Mouse (Mus musculus): ENCODE measurements around the gene Dennd6b.

The Dennd6b gene

DNA sequence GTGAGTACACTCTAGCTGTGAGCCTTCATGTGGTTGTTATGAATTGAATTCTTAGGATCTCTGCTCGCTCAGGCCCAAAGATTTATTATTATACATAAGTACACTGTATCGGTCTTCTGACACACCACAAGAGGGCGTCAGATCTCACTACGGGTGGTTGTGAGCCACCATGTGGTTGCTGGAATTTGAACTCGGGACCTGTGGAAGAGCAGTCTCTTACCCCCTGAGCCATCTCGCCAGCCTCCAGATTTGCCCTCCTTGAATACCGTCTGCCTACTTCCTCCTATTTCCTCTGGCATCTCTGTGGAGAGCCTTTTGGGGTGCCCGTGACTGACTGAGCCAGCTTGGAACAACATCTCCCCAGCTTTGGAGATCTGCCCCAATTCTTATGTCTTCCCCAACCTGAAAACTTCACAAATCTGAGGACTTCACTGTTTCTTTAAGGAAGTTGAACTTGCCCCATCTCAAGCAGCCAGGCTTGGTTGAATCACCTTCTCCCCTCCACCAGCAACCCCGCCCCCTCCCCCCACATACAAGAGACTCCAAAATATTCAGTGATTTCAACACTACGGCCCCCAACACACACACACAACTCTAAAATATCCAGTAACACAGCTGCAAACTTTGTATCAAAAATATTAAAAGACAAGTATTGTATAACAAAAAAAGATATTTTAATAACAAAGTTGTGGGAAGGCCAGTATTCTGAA, 14.6 kb downstream of the Dennd6b start:
- peak; percentile 9 for DNase-seq (ENCODE audit: low spot score)

DNA sequence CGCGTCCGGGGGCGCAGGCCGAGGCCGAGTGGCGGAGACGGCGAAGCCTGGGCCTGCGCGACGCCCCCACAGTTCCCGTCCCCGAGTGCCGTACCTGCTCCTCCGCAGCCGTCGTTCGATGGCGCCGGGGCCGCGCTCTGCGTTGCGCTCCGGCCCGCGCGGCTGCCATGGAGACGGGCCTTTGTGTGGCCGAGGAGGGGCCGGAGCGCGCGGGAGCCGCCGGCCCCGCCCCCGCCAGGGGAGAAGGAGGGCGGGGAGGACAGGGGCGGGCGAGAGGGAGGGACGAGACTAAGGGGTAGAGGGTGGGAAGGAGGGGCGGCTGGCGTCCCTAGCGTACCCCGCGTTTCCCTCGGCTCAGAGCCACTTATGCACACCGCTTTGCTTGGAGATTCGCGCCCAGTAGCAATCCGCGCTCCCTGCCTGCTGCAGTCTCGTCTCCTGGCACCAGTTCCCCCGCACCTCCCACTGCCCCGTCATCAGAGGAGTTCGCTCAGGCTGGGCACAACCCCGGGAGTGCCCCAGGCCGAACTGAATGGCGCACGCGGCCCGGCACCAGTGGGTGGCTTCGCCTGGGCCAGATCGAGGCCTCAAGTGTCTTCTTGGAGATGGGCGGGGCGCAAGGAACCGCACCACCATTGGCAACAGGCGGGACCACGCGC, 15.6 kb downstream of the Dennd6b start, which contains the start of gene Plxnb2:
Gene Plxnb2 (minus strand): TSS at position 218 of the 659 bp plus-strand sequence.
- DNase-seq (ENCODE audit: low spot score), result peak; percentile 85

DNA sequence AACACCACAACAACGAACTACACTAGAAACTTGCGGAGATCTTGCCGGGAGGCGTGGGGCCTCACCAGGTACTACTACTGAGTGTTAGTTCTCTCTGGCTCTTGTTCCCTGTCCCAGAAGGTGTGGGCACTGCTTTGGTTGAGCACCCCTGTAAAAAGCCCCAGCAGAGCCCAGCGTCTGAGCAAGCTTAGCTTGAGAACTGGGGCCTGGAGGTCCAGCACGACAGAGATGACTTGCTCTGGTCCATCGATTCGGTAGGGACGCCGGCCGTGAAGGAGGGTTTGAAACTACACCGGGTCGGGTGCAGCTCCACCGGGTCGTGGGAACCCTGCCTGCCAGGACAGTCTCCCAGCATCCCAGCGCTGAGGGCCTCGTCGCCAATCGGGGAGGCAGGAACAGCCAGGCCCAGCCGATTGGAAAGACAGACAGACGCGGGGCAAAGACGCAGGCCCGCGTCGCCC, 16.2 kb downstream of the Dennd6b start:
- no peak for DNase-seq (ENCODE audit: low spot score)

DNA sequence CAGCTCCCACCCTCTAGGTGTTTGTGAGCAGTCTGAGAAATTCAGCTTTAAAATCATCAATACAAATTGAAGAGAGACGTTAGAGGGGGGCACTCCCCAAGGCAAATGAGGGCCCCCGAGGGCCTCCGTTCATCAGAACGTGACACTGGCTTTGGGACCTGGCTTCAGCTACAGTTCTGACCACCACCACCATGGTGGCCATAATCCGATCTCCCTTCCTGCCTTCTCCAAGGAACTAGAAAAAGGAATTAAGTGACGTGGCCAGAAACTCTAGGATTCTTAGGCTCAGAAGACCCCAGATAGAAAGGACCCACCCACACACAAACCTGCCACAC, 16.7 kb downstream of the Dennd6b start:
- no peak for DNase-seq (ENCODE audit: low spot score)

DNA sequence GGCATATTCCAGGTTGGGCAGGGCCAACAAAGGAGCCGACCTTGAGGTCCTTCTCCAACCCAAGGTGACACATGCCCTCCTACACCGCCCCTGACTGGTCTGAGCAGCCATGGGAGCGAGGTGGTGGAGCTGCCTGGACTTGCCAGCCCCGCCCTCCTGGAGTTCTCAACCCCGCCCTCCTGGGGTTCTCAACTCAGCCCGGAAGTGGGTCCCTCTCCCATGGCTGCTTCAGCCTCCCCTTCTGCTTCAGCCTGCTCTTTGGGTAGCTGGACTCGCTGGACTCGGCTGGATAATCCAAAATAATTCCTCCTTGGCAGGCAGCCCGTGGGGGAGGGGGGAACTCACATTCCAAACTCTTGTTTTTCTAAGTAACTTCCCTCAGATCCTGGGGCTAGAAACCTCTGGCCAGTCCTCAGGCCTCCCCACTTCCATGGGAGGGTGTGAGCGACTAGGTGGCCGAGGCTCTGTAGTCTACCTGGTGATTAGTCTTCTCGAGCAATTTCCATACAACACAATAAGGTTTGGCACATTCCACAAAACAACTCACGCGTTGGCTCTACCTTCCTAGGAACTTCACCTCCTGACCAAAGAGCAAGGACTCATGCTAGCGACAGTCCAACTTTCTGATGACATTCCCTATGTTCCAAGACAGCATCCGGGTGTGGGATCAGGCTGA, 17.2 kb downstream of the Dennd6b start:
- peak; percentile 79 for DNase-seq (ENCODE audit: low spot score)

DNA sequence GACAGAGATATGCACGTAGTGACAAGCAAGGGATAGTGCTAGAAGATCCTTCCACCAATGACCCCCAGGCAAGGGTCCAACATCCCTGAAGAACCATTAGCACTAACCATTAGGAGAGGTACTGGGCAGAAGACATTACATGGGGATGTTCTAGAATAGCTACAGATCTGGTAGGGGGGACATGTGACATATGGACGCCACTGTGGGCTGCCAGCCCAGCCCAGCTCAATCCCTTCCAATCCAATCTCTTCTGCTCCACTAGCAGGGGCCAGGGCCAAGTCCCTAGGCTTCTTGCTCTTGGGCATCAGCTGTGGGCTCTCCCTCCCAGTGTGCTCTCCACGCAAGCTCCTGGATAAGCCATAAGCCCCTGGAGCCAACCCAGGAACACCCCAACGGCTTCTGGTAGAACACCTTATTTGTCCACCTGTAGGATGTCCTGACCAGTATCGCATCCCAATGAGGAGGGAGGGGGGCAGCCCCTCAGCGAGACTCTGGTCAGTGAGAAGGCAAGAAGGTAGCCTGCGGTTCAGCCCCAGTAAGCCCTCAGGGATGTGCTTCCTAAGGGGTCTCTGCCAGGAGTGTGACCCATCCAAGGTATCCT, 17.9 kb downstream of the Dennd6b start:
- DNase-seq (ENCODE audit: low spot score), result no peak

DNA sequence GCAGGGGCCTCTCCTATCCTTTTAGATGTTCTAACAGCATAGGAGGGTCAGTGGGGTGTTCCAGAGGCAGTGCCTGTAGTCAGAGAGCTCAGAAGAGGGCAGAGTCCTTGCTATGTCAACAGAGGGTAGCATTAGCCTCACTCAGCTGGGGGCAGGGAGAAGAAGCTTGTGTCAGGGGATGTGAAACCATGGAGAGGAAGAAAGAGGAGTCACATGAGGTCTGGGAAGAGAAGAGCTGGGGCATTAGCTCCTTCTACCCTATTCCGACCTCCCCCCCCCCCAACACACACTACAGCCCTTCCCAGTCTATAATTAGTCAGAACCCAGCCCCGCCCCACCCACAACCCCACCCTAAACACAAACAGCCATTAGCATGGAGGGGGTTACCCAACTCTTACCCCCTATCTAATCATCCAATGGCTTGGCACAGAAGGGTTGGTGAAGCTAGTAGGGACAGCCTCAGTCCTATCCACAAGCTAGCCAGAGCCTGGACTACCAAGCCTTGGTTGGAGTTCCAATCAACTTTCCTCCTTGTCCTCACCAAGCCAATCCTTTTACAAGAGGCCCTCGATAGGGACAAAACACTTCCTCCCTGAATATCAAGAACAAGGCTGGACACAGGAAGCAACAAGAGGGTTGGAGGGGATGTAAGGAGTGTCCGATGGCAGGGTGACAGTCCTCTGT, 18.6 kb downstream of the Dennd6b start:
- DNase-seq (ENCODE audit: low spot score), result no peak

DNA sequence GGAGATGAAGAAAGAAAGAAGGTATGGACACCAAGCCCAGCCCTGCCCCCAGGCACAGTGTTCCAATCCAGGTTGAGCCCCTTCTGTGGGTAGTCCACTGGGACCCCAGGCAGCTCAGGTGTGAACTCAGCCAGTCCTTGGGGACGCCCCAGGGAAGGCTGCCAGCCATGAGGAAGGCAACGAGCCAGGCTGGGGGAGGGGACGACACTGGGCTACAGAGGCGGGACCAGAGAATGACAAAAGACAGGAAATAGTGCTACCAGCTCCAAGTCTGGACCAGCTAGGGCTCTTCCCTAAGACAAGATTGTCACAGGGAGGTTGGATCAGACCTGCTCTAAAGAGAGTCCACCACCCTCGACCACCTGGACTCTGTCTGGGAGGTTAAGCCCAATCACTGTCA, 19.2 kb downstream of the Dennd6b start:
- peak; percentile 84 for DNase-seq (ENCODE audit: low spot score)

DNA sequence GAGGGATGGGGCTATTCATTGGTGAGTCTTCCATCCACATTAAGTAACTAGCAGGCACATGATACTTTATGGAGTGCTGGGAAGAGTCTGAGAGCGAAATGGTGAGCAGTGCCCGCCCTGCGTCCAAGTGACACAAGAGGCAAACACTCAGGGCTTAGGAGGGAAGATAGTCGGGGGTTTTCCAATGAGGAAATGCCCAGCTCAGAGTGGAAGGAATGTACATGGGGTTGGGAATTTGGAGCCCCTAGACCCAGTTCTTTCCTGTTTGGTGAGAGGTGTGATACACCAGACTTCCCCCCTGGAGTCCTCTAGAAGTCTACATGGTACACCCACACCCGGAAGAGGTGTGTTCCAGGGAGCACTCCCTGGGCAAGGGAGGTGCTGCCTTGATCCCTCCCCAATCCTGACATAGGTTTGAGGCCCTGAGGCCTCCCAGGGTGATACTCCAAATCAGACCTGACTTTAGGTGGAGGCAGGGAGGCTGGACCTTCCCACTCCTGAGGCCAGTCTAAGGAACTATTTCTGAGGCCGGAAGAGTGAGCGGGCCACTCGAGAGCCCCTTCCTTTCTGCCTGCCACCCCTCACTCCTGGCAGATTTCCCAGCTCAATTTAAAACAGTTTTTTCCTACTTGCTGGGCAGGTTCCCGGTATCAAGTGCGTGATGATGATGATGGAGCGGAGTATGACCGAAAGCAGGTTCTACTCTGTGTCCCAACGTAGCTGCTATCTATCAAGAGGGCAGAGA, 20.7 kb downstream of the Dennd6b start:
- no peak for DNase-seq (ENCODE audit: low spot score)

DNA sequence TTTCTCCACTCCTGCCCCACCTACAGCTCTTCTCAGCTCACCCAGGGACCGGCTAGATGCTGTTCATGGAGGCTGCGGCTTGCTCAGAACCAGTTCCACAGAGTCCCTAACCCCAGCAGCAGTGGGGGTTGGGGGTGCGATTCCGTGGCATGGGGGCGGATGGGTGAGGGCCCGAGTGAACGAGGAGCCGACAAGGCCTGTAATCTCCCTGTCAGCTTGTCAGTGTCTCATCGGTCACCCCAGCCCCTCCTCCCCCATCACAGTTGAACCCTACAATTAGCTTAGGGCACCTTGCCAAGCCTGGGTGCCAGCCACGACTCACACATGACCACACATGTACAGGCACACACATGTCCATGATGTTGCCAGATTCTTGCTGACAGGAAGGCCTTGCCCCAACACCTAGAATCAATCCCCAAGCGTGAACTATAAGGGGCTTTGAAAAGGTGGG, 21.4 kb downstream of the Dennd6b start:
- DNase-seq (ENCODE audit: low spot score), result no peak

DNA sequence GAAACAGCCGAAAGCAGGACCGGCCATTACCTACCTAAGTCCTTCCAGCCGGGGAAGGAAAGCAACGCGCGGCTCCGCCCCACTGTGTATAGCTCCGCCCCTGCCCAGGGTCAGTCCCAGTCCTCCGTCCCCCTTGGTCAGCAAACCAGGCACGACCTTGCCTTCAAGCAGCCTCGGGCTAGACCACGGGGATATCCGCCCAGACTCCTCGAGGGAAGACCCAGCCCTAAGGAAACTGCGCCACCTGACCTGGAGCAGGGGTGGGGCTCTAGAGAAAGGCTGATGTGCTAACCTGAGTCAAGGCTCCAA, 22.4 kb downstream of the Dennd6b start:
- DNase-seq (ENCODE audit: low spot score), result peak; percentile 67

DNA sequence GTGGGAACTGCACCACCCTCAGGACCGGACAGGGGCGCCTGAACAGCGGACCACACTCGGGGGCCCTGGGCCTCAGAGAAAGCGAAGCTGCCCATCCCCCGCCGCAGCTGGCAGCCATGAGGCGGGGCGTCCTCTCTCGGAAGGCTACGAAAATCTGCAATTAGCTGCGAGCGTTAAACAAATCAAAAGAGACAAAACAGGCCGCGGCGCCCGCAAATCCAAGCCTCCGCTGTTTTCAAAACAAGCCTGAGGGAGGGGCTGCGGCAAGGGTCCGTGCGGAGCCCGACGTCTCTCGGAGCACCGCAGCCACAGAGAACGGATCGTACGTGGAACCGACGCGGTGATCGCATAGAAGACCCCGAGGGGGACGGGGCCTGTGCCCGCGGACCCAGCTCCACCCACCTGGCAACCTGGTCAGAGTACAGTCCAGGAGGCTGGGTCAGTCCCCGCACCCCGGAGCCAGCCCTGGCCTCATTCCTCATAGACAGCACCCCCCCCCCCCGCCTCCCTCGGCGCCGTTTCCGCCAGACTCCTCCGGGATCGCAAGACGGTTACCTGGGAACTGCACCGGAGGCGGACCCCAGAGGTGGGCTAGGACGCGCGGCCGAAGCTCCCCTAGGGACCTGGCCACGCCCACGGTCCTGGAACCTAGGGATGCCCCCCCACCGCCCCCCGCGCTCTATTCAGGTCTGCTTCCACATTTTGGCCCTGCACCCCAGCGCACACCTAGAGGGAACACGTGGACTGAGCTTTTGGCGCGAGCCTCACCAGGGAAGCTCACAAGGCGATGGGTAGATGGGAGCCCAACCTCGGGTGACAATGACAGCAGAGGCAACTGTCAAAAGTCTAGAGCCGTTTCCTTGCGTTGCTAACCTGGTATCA, 23.0 kb downstream of the Dennd6b start:
- peak; percentile 53 for DNase-seq (ENCODE audit: low spot score)

DNA sequence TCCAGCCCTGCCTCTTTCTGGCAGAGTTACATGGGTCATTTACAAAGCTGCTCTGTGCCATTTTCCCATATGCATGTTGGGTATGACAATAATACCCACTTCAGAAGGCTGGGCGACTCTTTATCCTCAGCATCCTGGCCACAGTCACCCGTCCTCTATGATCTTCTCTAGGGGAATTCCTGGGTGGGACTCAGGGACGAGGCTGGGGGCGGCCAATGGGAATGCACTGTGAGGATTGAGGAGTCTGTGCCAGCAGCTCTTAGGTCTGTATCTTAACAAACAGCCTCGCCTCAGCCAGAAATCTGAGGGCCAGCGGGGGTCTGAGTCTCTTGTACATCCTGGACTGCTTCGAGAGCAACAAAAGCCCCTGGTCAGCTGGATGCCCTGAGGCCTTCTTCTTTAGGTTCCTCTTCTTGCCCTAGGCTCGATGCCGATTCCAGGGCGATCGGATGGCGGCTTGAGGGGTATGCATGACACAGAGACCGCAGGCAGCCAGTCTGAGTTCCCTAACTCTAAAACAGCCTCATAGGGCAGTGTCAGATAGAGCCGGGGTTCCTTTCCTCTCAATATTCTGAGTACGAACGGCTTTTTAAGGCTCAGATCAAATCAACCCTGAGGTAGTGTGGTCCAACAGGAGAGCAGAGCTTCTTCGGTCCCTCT, 23.9 kb downstream of the Dennd6b start:
- no peak for DNase-seq (ENCODE audit: low spot score)

DNA sequence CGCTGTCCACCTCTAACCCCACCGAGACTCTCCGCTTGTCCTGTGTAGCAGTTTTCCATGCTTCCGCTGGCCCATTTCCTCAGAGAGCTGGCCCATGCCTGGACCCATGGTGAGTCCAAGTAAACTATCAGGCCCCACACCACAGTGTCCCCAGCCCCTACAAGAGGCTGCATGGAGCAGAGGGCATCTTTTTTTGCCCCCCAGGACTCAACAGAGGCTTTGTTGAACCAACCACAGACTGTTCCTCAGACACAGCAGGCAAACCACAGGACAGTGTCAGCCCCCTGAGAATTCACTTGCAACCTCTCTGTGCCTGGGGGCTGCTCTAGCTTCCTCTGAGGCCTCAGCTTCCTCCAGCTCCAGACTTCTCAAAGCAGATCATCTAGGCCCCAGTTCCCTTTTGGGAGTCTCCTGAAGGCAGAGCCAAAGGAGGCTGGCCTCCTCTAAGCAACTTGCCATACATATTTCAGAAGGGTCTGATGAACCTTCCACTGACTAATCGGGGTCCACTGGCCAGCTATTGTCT, 24.7 kb downstream of the Dennd6b start:
- DNase-seq (ENCODE audit: low spot score), result no peak

DNA sequence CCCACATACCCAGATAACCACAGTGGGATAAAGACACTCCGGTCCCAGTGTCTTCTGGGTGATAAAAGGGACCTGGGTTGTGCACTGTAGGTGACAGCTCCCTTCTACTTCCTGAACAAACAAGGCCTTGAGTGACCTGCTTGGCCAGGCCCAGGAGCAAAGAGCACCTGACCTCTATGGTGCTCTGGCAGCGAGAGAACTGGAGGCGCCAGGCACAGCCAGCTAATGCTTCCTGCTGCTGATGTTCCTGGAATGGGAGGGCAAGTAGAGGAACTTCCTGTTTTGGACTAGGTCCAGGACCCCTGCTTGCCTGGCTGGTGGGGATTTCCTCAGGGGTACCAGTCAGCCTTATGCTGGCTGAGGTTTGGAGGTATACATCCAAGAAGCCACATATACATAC, 26.2 kb downstream of the Dennd6b start:
- no peak for DNase-seq (ENCODE audit: low spot score)

DNA sequence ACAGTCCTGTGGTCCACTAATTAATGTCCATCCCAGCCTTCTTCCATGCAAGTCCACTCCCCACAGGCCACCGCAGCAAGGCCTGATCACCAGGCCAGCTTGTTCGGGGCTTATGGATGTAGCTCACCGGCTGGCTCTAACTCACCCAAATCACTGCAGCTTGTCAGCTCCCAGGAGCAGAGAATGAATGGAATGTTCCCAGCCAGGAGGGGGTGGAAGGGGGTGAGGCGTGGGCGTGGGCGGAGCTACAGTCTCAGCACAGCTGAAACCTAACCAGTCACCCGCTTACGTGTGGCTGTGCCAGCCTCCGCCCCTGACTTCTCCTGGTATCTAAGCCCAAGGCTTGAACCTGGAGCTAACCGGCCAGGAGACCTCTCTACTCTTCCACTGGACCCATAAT, 26.9 kb downstream of the Dennd6b start:
- peak; percentile 78 for DNase-seq (ENCODE audit: low spot score)

DNA sequence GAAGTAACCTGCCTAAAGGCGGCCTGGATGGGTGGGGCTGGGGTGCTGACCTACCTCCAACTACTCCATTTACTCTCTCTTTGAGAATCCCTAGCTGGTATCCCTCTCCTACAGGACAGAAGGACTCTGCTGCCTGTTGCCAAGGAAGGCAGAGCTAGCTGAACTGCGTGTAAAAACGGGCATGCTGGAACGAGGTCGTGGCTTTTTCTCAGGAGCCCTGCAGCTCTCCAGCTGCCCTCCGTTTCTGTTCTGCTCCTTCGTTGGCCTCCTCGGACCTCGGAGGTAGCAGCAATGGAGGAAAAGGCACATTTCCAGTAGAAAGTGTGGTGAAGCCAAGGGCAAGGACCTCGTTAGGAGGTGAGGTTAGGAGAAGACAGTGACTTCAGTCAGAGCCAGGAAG, 27.4 kb downstream of the Dennd6b start:
- no peak for DNase-seq (ENCODE audit: low spot score)

DNA sequence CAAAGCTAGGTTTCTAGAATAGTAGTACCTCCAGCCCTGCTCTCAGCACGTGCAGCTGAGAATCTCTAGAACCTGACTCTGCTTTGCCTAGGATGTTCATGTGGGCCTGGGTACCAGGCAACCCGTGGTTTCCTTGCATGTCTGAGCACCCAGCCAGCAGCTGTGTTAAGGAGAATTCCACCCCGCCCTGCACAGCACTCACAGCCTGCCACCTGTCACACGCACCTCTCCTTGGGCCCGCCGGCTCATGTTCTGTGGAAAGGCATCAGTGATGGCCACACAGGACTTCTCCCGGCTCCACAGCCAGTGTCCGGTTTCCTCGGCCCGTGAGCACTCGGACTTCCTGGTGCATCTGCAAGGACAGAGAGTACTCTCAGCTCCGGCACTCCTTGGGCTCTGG, 30.8 kb downstream of the Dennd6b start:
- DNase-seq (ENCODE audit: low spot score), result no peak

DNA sequence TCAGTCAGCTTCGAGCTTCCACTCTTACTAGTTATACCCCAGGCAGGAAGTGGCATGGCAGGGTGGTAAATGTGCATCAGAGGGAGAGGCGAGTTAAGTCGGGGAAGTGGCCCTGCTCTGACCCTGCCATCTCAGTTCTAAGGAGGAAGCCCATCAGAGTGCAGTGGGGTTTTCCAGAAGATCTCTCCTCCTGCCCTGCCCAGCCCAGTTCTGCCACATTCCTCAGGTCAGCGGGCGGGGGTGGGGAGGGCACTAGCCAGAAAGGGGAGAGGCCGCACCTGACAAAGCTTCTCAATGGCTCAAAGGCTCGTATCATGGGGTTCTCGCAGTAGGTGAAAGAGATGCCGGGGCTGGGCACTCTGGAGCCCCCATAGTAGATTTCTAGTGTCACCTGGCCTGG, 34.9 kb downstream of the Dennd6b start:
- peak; percentile 10 for DNase-seq (ENCODE audit: low spot score)

DNA sequence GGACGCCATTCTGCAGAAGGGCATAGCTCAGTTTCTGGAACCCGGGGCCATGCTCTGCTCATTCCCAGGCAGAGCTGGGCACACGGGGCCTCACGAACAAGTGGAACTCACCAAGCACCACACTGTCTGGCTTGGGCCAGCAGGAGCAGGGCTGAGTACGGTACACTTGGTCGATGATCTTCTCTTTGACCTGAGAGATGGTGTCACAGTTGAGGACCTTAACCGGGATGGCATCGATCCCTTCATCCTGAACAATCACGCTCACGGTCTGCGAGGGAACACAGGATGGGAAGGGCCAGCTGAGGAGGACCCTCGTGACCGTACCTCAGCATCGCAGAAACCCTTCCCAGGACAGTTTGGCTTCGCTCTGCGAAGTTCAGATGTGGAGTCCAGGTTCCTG, 37.8 kb downstream of the Dennd6b start:
- no peak for DNase-seq (ENCODE audit: low spot score)

Data from ovary, postnatal 36 days (tissue).